Mouse (Mus musculus): ENCODE results near the gene Naaladl2. TPM values are rescaled to one million over a fixed set of nuclear protein-coding genes. Genes with fewer than 3 reads are reported as not detected.

Naaladl2 gene
- polyA plus RNA-seq, 1 experiment from 2014 or later, result 2.7 TPM

- Histone ChIP-seq H3K4me2 (replicated peaks) (no peak overlapping the region), H3K27me3 (replicated peaks) (no peaks in the 10 kb centered on the region), H3K27ac (no peak overlapping the region), H3K4me3 (replicated peaks) (no peak overlapping the region), H3K4me1 (replicated peaks) (no peaks in the 10 kb centered on the region), H3K36me3 (no peaks in the 10 kb centered on the region), H3K9me3 (no peaks in the 10 kb centered on the region), H3K9ac (no peak overlapping the region)
- peak; percentile 66; the same call in 1 of the 2 replicates for ATAC-seq
- WGBS, result 39% methylated on average over 6 of the region's 6 CpGs
Observed at GRCm38 (mm10) chr3:24921401-24921800, 222.7 kb downstream of the Naaladl2 start.

- Histone ChIP-seq H3K27ac (no peak overlapping the region), H3K9ac (no peak overlapping the region), H3K4me2 (replicated peaks) (no peak overlapping the region), H3K36me3 (no peaks in the 10 kb centered on the region), H3K4me3 (replicated peaks) (no peak overlapping the region), H3K4me1 (replicated peaks) (no peaks in the 10 kb centered on the region), H3K9me3 (no peaks in the 10 kb centered on the region), H3K27me3 (replicated peaks) (no peaks in the 10 kb centered on the region)
- ATAC-seq, result no peak
- 83% methylated on average over 3 of the region's 3 CpGs for WGBS
Observed at GRCm38 (mm10) chr3:24905425-24905960, 238.6 kb downstream of the Naaladl2 start.

GRCm38 (mm10) chr3:24888801-24889200, 255.3 kb downstream of the Naaladl2 start:
- H3K4me2 ChIP-seq (replicated peaks), result no peak overlapping the region
- no peaks in the 10 kb centered on the region for H3K9me3 ChIP-seq
- no peak overlapping the region for H3K27ac ChIP-seq
- no peaks in the 10 kb centered on the region for H3K36me3 ChIP-seq
- H3K27me3 ChIP-seq (replicated peaks), result no peaks in the 10 kb centered on the region
- peak; percentile 43; the same call in 1 of the 2 replicates for ATAC-seq
- WGBS, result 83% methylated on average over 3 of the region's 3 CpGs
- no peaks in the 10 kb centered on the region for H3K4me1 ChIP-seq (replicated peaks)
- H3K9ac ChIP-seq, result no peak overlapping the region
- H3K4me3 ChIP-seq (replicated peaks), result no peak overlapping the region

GRCm38 (mm10) chr3:24872254-24872653, 271.8 kb downstream of the Naaladl2 start:
- WGBS, result 85% methylated on average over 1 of the region's 1 CpGs

GRCm38 (mm10) chr3:24852936-24853335, 291.1 kb downstream of the Naaladl2 start:
- Histone ChIP-seq H3K27ac (no peak overlapping the region), H3K4me2 (replicated peaks) (no peak overlapping the region), H3K9ac (no peak overlapping the region), H3K36me3 (no peaks in the 10 kb centered on the region), H3K4me3 (replicated peaks) (no peak overlapping the region), H3K27me3 (replicated peaks) (no peaks in the 10 kb centered on the region), H3K9me3 (no peaks in the 10 kb centered on the region), H3K4me1 (replicated peaks) (no peaks in the 10 kb centered on the region)
- WGBS, result 79% methylated on average over 2 of the region's 2 CpGs
- ATAC-seq, result no peak

More at GRCm38 (mm10) chr3:24872254-24872653, 271.8 kb downstream of the Naaladl2 start:
- Histone ChIP-seq H3K9me3 (no peaks in the 10 kb centered on the region), H3K36me3 (no peaks in the 10 kb centered on the region), H3K27me3 (replicated peaks) (no peaks in the 10 kb centered on the region), H3K9ac (no peak overlapping the region), H3K4me2 (replicated peaks) (no peak overlapping the region), H3K4me1 (replicated peaks) (no peaks in the 10 kb centered on the region), H3K27ac (no peak overlapping the region), H3K4me3 (replicated peaks) (no peak overlapping the region)
- no peak for ATAC-seq

GRCm38 (mm10) chr3:24796739-24797138, 347.3 kb downstream of the Naaladl2 start:
- Histone ChIP-seq H3K27me3 (replicated peaks) (no peaks in the 10 kb centered on the region), H3K36me3 (no peaks in the 10 kb centered on the region), H3K4me2 (replicated peaks) (no peak overlapping the region), H3K4me3 (replicated peaks) (no peak overlapping the region), H3K4me1 (replicated peaks) (no peaks in the 10 kb centered on the region), H3K9ac (no peak overlapping the region), H3K9me3 (no peaks in the 10 kb centered on the region), H3K27ac (no peak overlapping the region)
- WGBS, result 61% methylated on average over 2 of the region's 2 CpGs
- no peak for ATAC-seq

GRCm38 (mm10) chr3:24787451-24788148, 356.5 kb downstream of the Naaladl2 start:
- no peak for ATAC-seq
- H3K36me3 ChIP-seq, result no peaks in the 10 kb centered on the region
- no peak overlapping the region for H3K9ac ChIP-seq
- no peak overlapping the region for H3K27ac ChIP-seq
- H3K4me2 ChIP-seq (replicated peaks), result no peak overlapping the region
- H3K27me3 ChIP-seq (replicated peaks), result no peaks in the 10 kb centered on the region
- no peak overlapping the region for H3K4me3 ChIP-seq (replicated peaks)
- H3K4me1 ChIP-seq (replicated peaks), result no peaks in the 10 kb centered on the region
- WGBS, result 89% methylated on average over 1 of the region's 1 CpGs
- no peaks in the 10 kb centered on the region for H3K9me3 ChIP-seq

GRCm38 (mm10) chr3:24784108-24784507, 360.0 kb downstream of the Naaladl2 start:
- 91% methylated on average over 3 of the region's 3 CpGs for WGBS
- Histone ChIP-seq H3K4me3 (replicated peaks) (no peak overlapping the region), H3K4me1 (replicated peaks) (no peaks in the 10 kb centered on the region), H3K36me3 (no peaks in the 10 kb centered on the region), H3K27me3 (replicated peaks) (no peaks in the 10 kb centered on the region), H3K9me3 (no peaks in the 10 kb centered on the region), H3K9ac (no peak overlapping the region), H3K4me2 (replicated peaks) (no peak overlapping the region), H3K27ac (no peak overlapping the region)
- no peak for ATAC-seq

GRCm38 (mm10) chr3:24783462-24783829, 360.6 kb downstream of the Naaladl2 start:
- ATAC-seq, result peak; percentile 92
- H3K27ac ChIP-seq, result peak overlapping the region; percentile 80
- no peaks in the 10 kb centered on the region for H3K36me3 ChIP-seq
- no peaks in the 10 kb centered on the region for H3K4me1 ChIP-seq (replicated peaks)
- no peaks in the 10 kb centered on the region for H3K9me3 ChIP-seq
- H3K27me3 ChIP-seq (replicated peaks), result no peaks in the 10 kb centered on the region
- 45% methylated on average over 7 of the region's 7 CpGs for WGBS
- 0 out of 2 replicates have a peak overlapping the region, but pooled peaks have one; percentile 34 for H3K9ac ChIP-seq
- H3K4me3 ChIP-seq (replicated peaks), result peak overlapping the region; percentile 33
- H3K4me2 ChIP-seq (replicated peaks), result peak overlapping the region; percentile 48

GRCm38 (mm10) chr3:24782784-24783461, 361.1 kb downstream of the Naaladl2 start:
- H3K9me3 ChIP-seq, result no peaks in the 10 kb centered on the region
- peak overlapping the region; percentile 34; the same call in 1 of the 2 replicates for H3K9ac ChIP-seq
- peak overlapping the region; percentile 48 for H3K4me2 ChIP-seq (replicated peaks)
- H3K36me3 ChIP-seq, result no peaks in the 10 kb centered on the region
- no peaks in the 10 kb centered on the region for H3K27me3 ChIP-seq (replicated peaks)
- no peaks in the 10 kb centered on the region for H3K4me1 ChIP-seq (replicated peaks)
- peak overlapping the region; percentile 33 for H3K4me3 ChIP-seq (replicated peaks)
- H3K27ac ChIP-seq, result peak overlapping the region; percentile 80
- WGBS, result 27% methylated on average over 10 of the region's 10 CpGs
- ATAC-seq, result peak; percentile 91

- no peaks in the 10 kb centered on the region for H3K27me3 ChIP-seq (replicated peaks)
- H3K9ac ChIP-seq, result no peak overlapping the region
- H3K4me2 ChIP-seq (replicated peaks), result no peak overlapping the region
- no peaks in the 10 kb centered on the region for H3K4me1 ChIP-seq (replicated peaks)
- no peak overlapping the region for H3K4me3 ChIP-seq (replicated peaks)
- H3K27ac ChIP-seq, result no peak overlapping the region
- H3K36me3 ChIP-seq, result no peaks in the 10 kb centered on the region
- H3K9me3 ChIP-seq, result no peaks in the 10 kb centered on the region
- WGBS, result 96% methylated on average over 2 of the region's 2 CpGs
- ATAC-seq, result no peak
Observed at GRCm38 (mm10) chr3:24781687-24782086, 362.4 kb downstream of the Naaladl2 start.

GRCm38 (mm10) chr3:24778416-24778815, 365.6 kb downstream of the Naaladl2 start:
- Histone ChIP-seq H3K27me3 (replicated peaks) (no peaks in the 10 kb centered on the region), H3K4me3 (replicated peaks) (no peak overlapping the region), H3K9ac (no peak overlapping the region), H3K4me1 (replicated peaks) (no peaks in the 10 kb centered on the region), H3K4me2 (replicated peaks) (no peak overlapping the region), H3K9me3 (no peaks in the 10 kb centered on the region), H3K36me3 (no peaks in the 10 kb centered on the region), H3K27ac (no peak overlapping the region)
- 0 out of 2 replicates have a peak, but pooled peaks have one; percentile 55 for ATAC-seq

All from intestine, embryonic 15.5 days (tissue).